ENCODE assay signal across 9 mouse cellular contexts in the genomic region with DNA sequence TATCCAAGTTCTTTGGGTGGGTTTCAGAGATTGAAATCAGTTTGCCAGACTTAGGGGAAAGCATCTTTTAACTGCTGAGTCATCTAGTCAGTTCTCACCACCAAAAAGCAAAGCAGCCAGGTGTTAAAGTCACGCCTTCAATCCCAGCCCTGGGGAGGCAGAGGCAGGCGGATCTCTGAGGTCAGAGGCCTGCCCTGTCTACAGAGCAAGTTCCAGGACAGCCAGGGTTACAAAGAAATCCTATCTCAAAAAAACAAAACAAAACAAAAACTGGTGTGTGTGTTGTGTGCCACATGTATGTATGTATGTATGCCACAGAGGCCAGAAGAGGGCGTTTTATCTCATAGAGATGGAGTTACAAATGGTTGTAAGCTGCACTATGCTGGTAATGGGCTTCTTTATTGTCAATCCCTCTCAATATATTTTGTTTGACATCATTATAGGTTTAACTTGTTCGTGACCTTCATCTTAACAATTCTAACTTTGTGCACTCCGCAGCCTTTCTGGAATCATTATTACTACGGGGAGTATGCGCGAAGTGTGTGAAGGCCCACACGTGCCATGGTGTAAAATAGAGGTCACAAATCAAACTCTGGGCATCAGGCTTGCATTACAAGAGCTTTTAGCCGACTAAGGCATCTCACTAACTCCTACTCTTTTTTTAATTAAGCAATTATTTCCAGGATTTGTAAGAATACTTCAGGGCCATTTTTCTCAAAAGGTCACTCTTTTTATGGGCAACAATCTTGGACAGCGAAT. TPM values are rescaled to one million over a fixed set of nuclear protein-coding genes. Genes with fewer than 3 reads are reported as not detected.
DNase-seq lines count a peak whose midpoint lies in the region; ATAC-seq and TF ChIP-seq lines count a peak whose summit lies in the region.
"Had no signal": no experiment of that assay in that cellular context is flagged by ENCODE, and none has a peak within 500 bp of the region (broad histone marks: within the 10 kb centered on the region; RNA-seq: fewer than 3 reads in every experiment).

No protein-coding gene starts in this region.

- TF ChIP-seq EP300 in heart, postnatal 0 days (IDR thresholded peaks at IDR 0.05; ENCODE audit: low read depth): no peak

- ATAC-seq in heart, postnatal 0 days (ENCODE audit: insufficient read depth, low read depth): no peak

- peak overlapping the region; percentile 79 for H3K9ac ChIP-seq in heart, postnatal 0 days (replicated peaks; ENCODE audit: low read depth, low read length)

- no peaks in the 10 kb centered on the region for H3K9me3 ChIP-seq in heart, postnatal 0 days (replicated peaks; ENCODE audit: control insufficient read depth, low read length)
- no peaks in the 10 kb centered on the region for H3K9me3 ChIP-seq in megakaryocyte, embryonic 14.5 days

- TF ChIP-seq POLR2A in bone marrow, adult 2 months (IDR thresholded peaks at IDR 0.05; ENCODE audit: borderline replicate concordance, control insufficient read depth, low read depth, low read length): no peak

- WGBS in bone marrow, adult 2 months: 64% methylated on average over 11 of the region's 11 CpGs
- 56% methylated on average over 11 of the region's 11 CpGs for WGBS in heart, postnatal 0 days

- peak; percentile 5 for DNase-seq in gastrocnemius, adult 18-20 months (ENCODE audit: low spot score)
- DNase-seq in gastrocnemius, adult 8-10 months (ENCODE audit: low spot score in 2 of 2): no peak
- DNase-seq in 3134 (ENCODE audit: extremely low read depth, insufficient read length, low spot score): peak; percentile 20
- no peak for DNase-seq in heart, postnatal 0 days (ENCODE audit: low spot score)
- no peak for DNase-seq in ovary, postnatal 10 days (ENCODE audit: low spot score)
- DNase-seq in layer of hippocampus, postnatal 36 days: no peak

- H3K36me3 ChIP-seq in heart, postnatal 0 days (replicated peaks; ENCODE audit: control insufficient read depth, insufficient read depth, low read length): peaks cover 10% of the 10 kb centered on the region; the same call in 1 of the 2 replicates
- H3K36me3 ChIP-seq in megakaryocyte, embryonic 14.5 days (replicated peaks; ENCODE audit: low read length): peaks cover 31% of the 10 kb centered on the region

- H3K4me3 ChIP-seq in bone marrow, adult 2 months (replicated peaks; ENCODE audit: control insufficient read depth, low read depth, low read length): peak overlapping the region; percentile 60
- peak overlapping the region; percentile 100 for H3K4me3 ChIP-seq in heart, postnatal 0 days (ENCODE audit: low read depth, low read length)
- peak overlapping the region; percentile 90 for H3K4me3 ChIP-seq in megakaryocyte, embryonic 14.5 days (replicated peaks)

- peak overlapping the region; percentile 50 for H3K27ac ChIP-seq in bone marrow, adult 2 months (ENCODE audit: control insufficient read depth, insufficient read depth, low read depth, low read length, poor library complexity)
- H3K27ac ChIP-seq in heart, postnatal 0 days (ENCODE audit: low read depth): peak overlapping the region; percentile 89

- no peaks in the 10 kb centered on the region for H3K4me1 ChIP-seq in bone marrow, adult 2 months (ENCODE audit: control insufficient read depth, insufficient read depth, low read length)
- H3K4me1 ChIP-seq in heart, postnatal 0 days (ENCODE audit: control insufficient read depth, insufficient read depth): peaks cover 11% of the 10 kb centered on the region
- peaks cover 30% of the 10 kb centered on the region for H3K4me1 ChIP-seq in megakaryocyte, embryonic 14.5 days

- H3K4me2 ChIP-seq in heart, postnatal 0 days (ENCODE audit: low read depth, low read length): peak overlapping the region; percentile 90

- TF ChIP-seq CTCF in bone marrow, adult 2 months (IDR thresholded peaks at IDR 0.05; ENCODE audit: control insufficient read depth, insufficient read depth, low read length): no peak
- no peak for TF ChIP-seq CTCF in heart, postnatal 0 days (IDR thresholded peaks at IDR 0.05; ENCODE audit: low read depth)

- no peaks in the 10 kb centered on the region for H3K27me3 ChIP-seq in heart, postnatal 0 days (ENCODE audit: control insufficient read depth, insufficient read depth, low read length)
- H3K27me3 ChIP-seq in megakaryocyte, embryonic 14.5 days (replicated peaks): no peaks in the 10 kb centered on the region

RNA-seq across cellular contexts. Expression of gene Mdn1, which starts 0.6 kb away (rescaled TPM):
- total RNA-seq in gastrocnemius, adult 18-20 months (2021): 1 to 10 TPM; 6.0 to 6.5 TPM
- total RNA-seq in gastrocnemius, adult 8-10 months (2022): 10 to 100 TPM in 1 of 4 experiments, 1 to 10 TPM in 3; 5.6 to 12.0 (median 6.3) TPM
- 8.6 and 19.0 TPM in 2 replicates for polyA plus RNA-seq in bone marrow, adult 2 months (2011; ENCODE audit: insufficient read depth, insufficient read length, low replicate concordance, missing spikeins)
- total RNA-seq in heart, postnatal 0 days (2014; rRNA removed; ENCODE audit: low replicate concordance): 6.8 and 10.2 TPM in 2 replicates
- polyA plus RNA-seq in heart, postnatal 0 days (2015; fragmentation: Nextera tagmentation; extraction: Ambion mirVana): 3.1 and 3.7 TPM in 2 replicates
- 0.65 and 2.8 TPM in 2 replicates for polyA plus RNA-seq in megakaryocyte, embryonic 14.5 days (2012; ENCODE audit: insufficient read depth, low replicate concordance)
- total RNA-seq in layer of hippocampus, postnatal 36 days (2021): 10 to 100 TPM; 37.9 to 41.0 TPM

RNA-seq across cellular contexts. Expression of gene Casp8ap2, which starts 41.1 kb away (rescaled TPM):
- total RNA-seq in gastrocnemius, adult 18-20 months (2021): 1 to 10 TPM; 4.2 to 4.7 TPM
- total RNA-seq in gastrocnemius, adult 8-10 months (2022): 1 to 10 TPM; 3.5 to 8.2 (median 5.6) TPM
- polyA plus RNA-seq in bone marrow, adult 2 months (2011; ENCODE audit: insufficient read depth, insufficient read length, low replicate concordance, missing spikeins): 5.3 and 11.1 TPM in 2 replicates
- total RNA-seq in heart, postnatal 0 days (2014; rRNA removed; ENCODE audit: low replicate concordance): 3.0 and 3.4 TPM in 2 replicates
- polyA plus RNA-seq in heart, postnatal 0 days (2015; fragmentation: Nextera tagmentation; extraction: Ambion mirVana): 16.4 and 17.0 TPM in 2 replicates
- polyA plus RNA-seq in megakaryocyte, embryonic 14.5 days (2012; ENCODE audit: insufficient read depth, low replicate concordance): 0.37 TPM in 1 of 2 replicates, not detected in the other
- total RNA-seq in layer of hippocampus, postnatal 36 days (2021): 10 to 100 TPM; 11.8 to 11.9 TPM

RNA-seq across cellular contexts. Expression of gene Gja10, which starts 53.8 kb away (rescaled TPM):
- total RNA-seq in gastrocnemius, adult 18-20 months (2021): not detected
- not detected for total RNA-seq in gastrocnemius, adult 8-10 months (2022)
- polyA plus RNA-seq in bone marrow, adult 2 months (2011; ENCODE audit: insufficient read depth, insufficient read length, low replicate concordance, missing spikeins): not detected in 2 replicates
- total RNA-seq in heart, postnatal 0 days (2014; rRNA removed; ENCODE audit: low replicate concordance): not detected in 2 replicates
- not detected in 2 replicates for polyA plus RNA-seq in heart, postnatal 0 days (2015; fragmentation: Nextera tagmentation; extraction: Ambion mirVana)
- polyA plus RNA-seq in megakaryocyte, embryonic 14.5 days (2012; ENCODE audit: insufficient read depth, low replicate concordance): not detected in 2 replicates
- not detected for total RNA-seq in layer of hippocampus, postnatal 36 days (2021)
- polyA plus RNA-seq: brain, embryonic 14.5 days had no signal

Comparison
In these comparisons a context has a peak if more than half of its experiments do, and no peak if none do; other contexts are left out.
1. DNase-seq: peak in gastrocnemius, adult 18-20 months (single experiment) and 3134 (single experiment); none in gastrocnemius, adult 8-10 months (0 of 2), heart, postnatal 0 days (single experiment), ovary, postnatal 10 days (single experiment) and layer of hippocampus, postnatal 36 days (0 of 2).
2. Peak in every context shown above with its lines, with median percentiles within 50 percentile points of each other: H3K4me3 ChIP-seq.